Mouse (Mus musculus) forebrain, embryonic 11.5 days (tissue): Measurements from ENCODE around the gene Vmn2r16. TPM values are rescaled to one million over a fixed set of nuclear protein-coding genes. Genes with fewer than 3 reads are reported as not detected.

ENCODE experiments used
- ATAC-seq: fragments of 200-750 bp; cut with Nextera tagmentation; replicated peaks from 2 replicates; pipeline ENCODE4 v1.8.0; 2017; ENCODE audit warnings: moderate TSS enrichment; ENCODE audit not compliant: low FRiP score
- DNase-seq: peaks from one replicate; pipeline ENCODE4 v3.0.0-alpha.2; 2017; ENCODE audit warnings: low spot score
- H3K27ac ChIP-seq: fragments of 300-500 bp; sonication (generic); 2 replicates; pipeline ENCODE4 v1.5.1; 2014; ENCODE audit warnings: low read depth, low read length
- H3K27me3 ChIP-seq: fragments of 300-500 bp; sonication (generic); 2 replicates; pipeline ENCODE4 v1.6.1; 2014; ENCODE audit warnings: mild to moderate bottlenecking, low read length, mixed read lengths; ENCODE audit not compliant: control insufficient read depth, insufficient read depth
- H3K36me3 ChIP-seq: fragments of 300-500 bp; sonication (generic); 2 replicates; pipeline ENCODE4 v1.6.1; 2014; ENCODE audit warnings: mild to moderate bottlenecking, low read length, moderate library complexity, mixed read lengths; ENCODE audit not compliant: control insufficient read depth, insufficient read depth
- H3K4me1 ChIP-seq: fragments of 300-500 bp; sonication (generic); replicated peaks from 2 replicates; pipeline ENCODE4 v1.6.1; 2014; ENCODE audit warnings: low read length, mixed read lengths; ENCODE audit not compliant: control insufficient read depth, insufficient read depth
- H3K4me2 ChIP-seq: fragments of 300-500 bp; sonication (generic); 2 replicates; pipeline ENCODE4 v1.6.1; 2014; ENCODE audit warnings: low read depth, mild to moderate bottlenecking, low read length, moderate library complexity, mixed read lengths; ENCODE audit not compliant: severe bottlenecking
- H3K4me3 ChIP-seq: fragments of 300-500 bp; sonication (generic); 2 replicates; pipeline ENCODE4 v1.5.1; 2014; ENCODE audit warnings: low read depth, low read length
- H3K9ac ChIP-seq: fragments of 300-500 bp; sonication (generic); 2 replicates; pipeline ENCODE4 v1.6.1; 2014; ENCODE audit warnings: low read length
- H3K9me3 ChIP-seq: fragments of 300-500 bp; sonication (generic); 2 replicates; pipeline ENCODE4 v1.6.1; 2016; ENCODE audit warnings: low read length, mixed read lengths; ENCODE audit not compliant: control insufficient read depth
- WGBS: fragments of 180-500 bp; shearing (Covaris S2); extraction: QIAGEN DNeasy Blood & Tissue Kit; methylation state at CpG from one replicate; pipeline ENCODE4 v1.1.7; 2014; 5-methylcytosine and 5-hydroxymethylcytosine counted together
- polyA plus RNA-seq: library from polyadenylated mRNA; unstranded; fragments of >200 nt; fragmentation: Nextera tagmentation; extraction: Ambion mirVana; gene quantifications from 2 replicates; pipeline ENCODE4 v1.2.1, GENCODE M21; 2014

Vmn2r16 gene
- not detected in 2 replicates for polyA plus RNA-seq

DNA sequence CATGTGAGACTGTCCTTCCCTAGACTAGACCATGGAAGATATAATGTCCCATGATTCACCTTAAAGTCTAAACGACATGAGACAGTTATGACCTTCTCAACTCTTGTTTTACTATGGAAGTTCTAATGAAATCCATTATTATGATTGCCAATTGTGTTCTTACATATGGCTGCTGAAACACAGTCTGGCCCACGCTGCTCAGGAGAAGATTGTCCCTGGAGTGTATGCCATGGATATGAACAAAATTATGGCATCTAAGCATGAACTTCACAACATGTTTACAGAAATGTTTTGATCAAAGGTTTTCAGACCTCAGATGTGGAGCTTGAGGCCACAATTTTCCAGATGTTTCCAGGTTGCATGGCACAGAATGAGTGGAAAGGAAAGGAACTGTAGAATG lies at the start of gene Vmn2r16:
TSS of gene Vmn2r16 (plus strand) at position 301 of the 400 bp plus-strand sequence.
- ATAC-seq (no peak), DNase-seq (no peak)
- H3K4me2 ChIP-seq = no peak within 1 kb of the TSS
- H3K9ac ChIP-seq = no peak within 1 kb of the TSS
- no peaks in the 10 kb centered on the region for H3K27me3 ChIP-seq
- H3K9me3 ChIP-seq = peaks cover 7% of the 10 kb centered on the region
- no peak within 1 kb of the TSS for H3K27ac ChIP-seq
- H3K4me1 ChIP-seq = no peaks in the 10 kb centered on the region
- WGBS = 67% methylated on average over 2 of the region's 2 CpGs
- no peaks in the 10 kb centered on the region for H3K36me3 ChIP-seq
- H3K4me3 ChIP-seq = no peak within 1 kb of the TSS

GRCm38 (mm10) chr5:109294655-109295054 lies 35.3 kb upstream of the Vmn2r16 start:
- Histone ChIP-seq H3K4me1 (no peaks in the 10 kb centered on the region), H3K36me3 (no peaks in the 10 kb centered on the region), H3K9ac (no peak overlapping the region), H3K4me2 (no peak overlapping the region), H3K9me3 (peaks cover 4% of the 10 kb centered on the region; the same call in 1 of the 2 replicates), H3K27ac (no peak overlapping the region), H3K27me3 (no peaks in the 10 kb centered on the region), H3K4me3 (no peak overlapping the region)
- 83% methylated on average over 3 of the region's 3 CpGs for WGBS
- no peak for DNase-seq
- no peak for ATAC-seq

DNA sequence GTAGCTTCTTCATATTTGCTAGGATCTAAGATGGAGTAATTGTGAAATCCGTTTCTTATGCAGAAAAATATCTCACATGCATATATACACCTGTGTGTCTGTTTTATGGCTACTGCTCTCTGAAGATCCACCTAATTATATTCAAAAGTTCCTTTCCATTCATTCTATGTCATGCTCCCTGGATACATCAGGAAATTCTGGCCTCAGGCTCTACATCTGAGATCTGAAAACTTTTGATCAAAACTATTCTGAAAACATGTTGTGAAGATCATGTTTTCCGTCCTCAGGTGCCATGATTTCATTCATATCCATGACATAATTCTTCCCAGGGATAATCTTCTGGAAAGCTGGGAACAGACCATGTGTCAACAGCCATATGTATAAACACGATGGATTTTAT lies 32.4 kb upstream of the Vmn2r16 start, which contains the start of gene Vmn2r15:
TSS of gene Vmn2r15 (minus strand) at position 101 of the 400 bp plus-strand sequence.
- ATAC-seq (no peak), DNase-seq (no peak)
- no peaks in the 10 kb centered on the region for H3K27me3 ChIP-seq
- H3K36me3 ChIP-seq = no peaks in the 10 kb centered on the region
- H3K4me1 ChIP-seq = no peaks in the 10 kb centered on the region
- peaks cover 7% of the 10 kb centered on the region; the same call in 1 of the 2 replicates for H3K9me3 ChIP-seq
- no peak within 1 kb of the TSS for H3K9ac ChIP-seq
- H3K27ac ChIP-seq = no peak within 1 kb of the TSS
- H3K4me3 ChIP-seq = no peak within 1 kb of the TSS
- whole genome bisulfite sequencing = 66% methylated on average over 3 of the region's 3 CpGs
- H3K4me2 ChIP-seq = no peak within 1 kb of the TSS

DNA sequence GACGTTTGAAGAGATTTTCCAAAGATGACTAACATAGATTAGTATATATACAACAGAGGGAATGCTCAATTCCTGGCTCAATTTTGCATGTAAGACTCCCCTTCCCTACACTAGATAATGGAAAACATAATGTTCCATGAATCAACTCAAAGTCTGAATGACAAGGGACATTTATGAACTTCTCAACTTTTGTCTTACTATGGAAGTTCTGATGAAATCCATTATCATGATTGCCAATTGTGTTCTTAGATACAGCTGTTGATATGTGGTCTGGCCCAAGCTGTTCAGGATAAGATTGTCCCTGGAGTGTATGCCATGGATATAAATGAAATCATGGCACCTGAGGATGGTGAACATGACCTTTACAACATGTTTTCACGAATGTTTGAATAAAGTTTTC lies 89.4 kb downstream of the Vmn2r16 start, which contains the start of gene Vmn2r17:
TSS of gene Vmn2r17 (plus strand) at position 301 of the 400 bp plus-strand sequence.
- H3K9me3 ChIP-seq = peaks cover 5% of the 10 kb centered on the region

More for the DNA sequence above, 89.4 kb downstream of the Vmn2r16 start, which contains the start of gene Vmn2r17:
- no peaks in the 10 kb centered on the region for H3K36me3 ChIP-seq
- H3K4me3 ChIP-seq = no peak within 1 kb of the TSS
- H3K27me3 ChIP-seq = no peaks in the 10 kb centered on the region
- H3K9ac ChIP-seq = no peak within 1 kb of the TSS
- ATAC-seq (no peak), DNase-seq (no peak)
- H3K27ac ChIP-seq = no peak within 1 kb of the TSS
- 63% methylated on average over 2 of the region's 2 CpGs for WGBS
- no peaks in the 10 kb centered on the region for H3K4me1 ChIP-seq
- H3K4me2 ChIP-seq = no peak within 1 kb of the TSS

Other genes with a start within 250 kb of the Vmn2r16 start
- not detected in 2 replicates for gene Vmn2r12, start 232.2 kb upstream of the Vmn2r16 start, polyA plus RNA-seq
- gene Vmn2r13, start 138.0 kb upstream of the Vmn2r16 start, polyA plus RNA-seq = not detected in 2 replicates
- not detected in 2 replicates for gene Vmn2r14, start 105.5 kb upstream of the Vmn2r16 start, polyA plus RNA-seq
- gene Vmn2r15, start 32.5 kb upstream of the Vmn2r16 start, polyA plus RNA-seq = not detected in 2 replicates
- not detected in 2 replicates for gene Vmn2r17, start 89.5 kb downstream of the Vmn2r16 start, polyA plus RNA-seq
- gene Crlf2, start 228.8 kb downstream of the Vmn2r16 start, polyA plus RNA-seq = 3.3 and 4.4 TPM in 2 replicates